Mouse (Mus musculus) granulocyte monocyte progenitor cell, adult 5-6 weeks (primary cell): ENCODE measurements around the gene Zfp1. TPM values are rescaled to one million over a fixed set of nuclear protein-coding genes. Genes with fewer than 3 reads are reported as not detected.

Experiments
- ATAC-seq: replicated peaks from 2 replicates; pipeline ENCODE4 v1.8.0; 2016; ENCODE audit warnings: mild to moderate bottlenecking, moderate TSS enrichment, inconsistent platforms; ENCODE audit not compliant: poor library complexity, severe bottlenecking
- total RNA-seq, 2 experiments: library from RNA; stranded (forward) in 1 of 2; stranded (reverse) in 1 of 2; fragments of 200-712, 200-1000 nt in 1 of 2; fragments of >200 nt in 1 of 2; fragmentation: Nextera tagmentation in 1 of 2; gene quantifications; 2 replicates each; pipeline ENCODE4 v1.2.3; 2014 to 2017

The Zfp1 gene
- total RNA-seq (2014; fragmentation: Nextera tagmentation) (14.9 and 23.6 TPM in 2 replicates), total RNA-seq (2017) (10.9 and 11.2 TPM in 2 replicates)

- peak; percentile 76 for ATAC-seq
Measured at GRCm38 (mm10) chr8:111643264-111644141, at the start of gene Zfp1. TSS of gene Zfp1 (plus strand) at chr8:111643401.

- ATAC-seq = no peak
Measured at GRCm38 (mm10) chr8:111594044-111594840, 49.0 kb upstream of the Zfp1 start.

GRCm38 (mm10) chr8:111594951-111595350 lies 48.2 kb upstream of the Zfp1 start:
- no peak for ATAC-seq

- peak; percentile 86 for ATAC-seq
Measured at GRCm38 (mm10) chr8:111595712-111596484, 47.3 kb upstream of the Zfp1 start.

- ATAC-seq = no peak
Measured at GRCm38 (mm10) chr8:111596485-111596821, 46.7 kb upstream of the Zfp1 start.

GRCm38 (mm10) chr8:111597310-111597709 lies 45.9 kb upstream of the Zfp1 start:
- peak; percentile 21 for ATAC-seq

- ATAC-seq = no peak
Measured at GRCm38 (mm10) chr8:111599707-111600444, 43.3 kb upstream of the Zfp1 start.

- no peak for ATAC-seq
Measured at GRCm38 (mm10) chr8:111602050-111602449, 41.2 kb upstream of the Zfp1 start.

GRCm38 (mm10) chr8:111604986-111605385 lies 38.2 kb upstream of the Zfp1 start:
- ATAC-seq = peak; percentile 31; the same call in 1 of the 2 replicates

- no peak for ATAC-seq
Measured at GRCm38 (mm10) chr8:111606961-111607360, 36.2 kb upstream of the Zfp1 start.

GRCm38 (mm10) chr8:111607414-111607813 lies 35.8 kb upstream of the Zfp1 start:
- no peak for ATAC-seq

GRCm38 (mm10) chr8:111613181-111613580 lies 30.0 kb upstream of the Zfp1 start:
- no peak for ATAC-seq

- peak; percentile 70 for ATAC-seq
Measured at GRCm38 (mm10) chr8:111614786-111615701, 28.2 kb upstream of the Zfp1 start.

GRCm38 (mm10) chr8:111617812-111618211 lies 25.4 kb upstream of the Zfp1 start:
- peak; percentile 72 for ATAC-seq

GRCm38 (mm10) chr8:111618273-111618672 lies 24.9 kb upstream of the Zfp1 start:
- ATAC-seq = no peak

- ATAC-seq = peak; percentile 29
Measured at GRCm38 (mm10) chr8:111619936-111620335, 23.3 kb upstream of the Zfp1 start.

GRCm38 (mm10) chr8:111622104-111622503 lies 21.1 kb upstream of the Zfp1 start:
- ATAC-seq = no peak

GRCm38 (mm10) chr8:111622553-111622952 lies 20.6 kb upstream of the Zfp1 start:
- ATAC-seq = no peak
